ENCODE assay signal across 26 mouse cellular contexts in genomic region chr8:127266777-127267176, GRCm38 (mm10).
DNase-seq lines count a peak whose midpoint lies in the region; ATAC-seq and TF ChIP-seq lines count a peak whose summit lies in the region.
"Had no signal": no experiment of that assay in that cellular context is flagged by ENCODE, and none has a peak within 500 bp of the region (broad histone marks: within the 10 kb centered on the region; RNA-seq: fewer than 3 reads in every experiment).

No protein-coding gene starts in this region.

- H3K27ac ChIP-seq in forebrain, embryonic 11.5 days (ENCODE audit: low read depth, low read length): 0 out of 2 replicates have a peak overlapping the region, but pooled peaks have one; percentile 42
- H3K27ac ChIP-seq in forebrain, embryonic 10.5 days: no peak overlapping the region
- peak overlapping the region; percentile 12; the same call in 1 of the 2 replicates for H3K27ac ChIP-seq in hindbrain, embryonic 11.5 days (ENCODE audit: low read depth, low read length)
- no peak overlapping the region; the same call in 1 of the 2 replicates for H3K27ac ChIP-seq in hindbrain, embryonic 14.5 days
- peak overlapping the region; percentile 4 for H3K27ac ChIP-seq in midbrain, embryonic 13.5 days
- no peak overlapping the region for H3K27ac ChIP-seq in midbrain, embryonic 16.5 days (ENCODE audit: low read length)
- H3K27ac ChIP-seq: embryonic facial prominence, embryonic 15.5 days; forebrain, embryonic 13.5 days; heart, adult 2 months; heart, embryonic 15.5 days; hindbrain, embryonic 10.5 days had no signal

- no peaks in the 10 kb centered on the region for H3K9me3 ChIP-seq in forebrain, embryonic 11.5 days (ENCODE audit: control insufficient read depth, low read length)
- no peaks in the 10 kb centered on the region for H3K9me3 ChIP-seq in forebrain, embryonic 10.5 days
- H3K9me3 ChIP-seq in hindbrain, embryonic 11.5 days (ENCODE audit: control insufficient read depth, low read length): no peaks in the 10 kb centered on the region
- no peaks in the 10 kb centered on the region for H3K9me3 ChIP-seq in hindbrain, embryonic 14.5 days (ENCODE audit: control insufficient read depth, low read length)
- no peaks in the 10 kb centered on the region for H3K9me3 ChIP-seq in midbrain, embryonic 13.5 days
- H3K9me3 ChIP-seq in midbrain, embryonic 16.5 days (replicated peaks; ENCODE audit: control insufficient read depth, low read length, poor library complexity, severe bottlenecking): no peaks in the 10 kb centered on the region
- H3K9me3 ChIP-seq: embryonic facial prominence, embryonic 15.5 days; forebrain, embryonic 13.5 days; heart, embryonic 15.5 days; hindbrain, embryonic 10.5 days had no signal

- H3K4me2 ChIP-seq in forebrain, embryonic 11.5 days (ENCODE audit: low read depth, low read length, severe bottlenecking): no peak overlapping the region
- H3K4me2 ChIP-seq in hindbrain, embryonic 11.5 days (replicated peaks; ENCODE audit: low read depth, low read length): no peak overlapping the region
- H3K4me2 ChIP-seq in hindbrain, embryonic 14.5 days (replicated peaks): no peak overlapping the region
- H3K4me2 ChIP-seq in midbrain, embryonic 13.5 days (replicated peaks): no peak overlapping the region
- no peak overlapping the region for H3K4me2 ChIP-seq in midbrain, embryonic 16.5 days (ENCODE audit: low read length)
- H3K4me2 ChIP-seq: embryonic facial prominence, embryonic 15.5 days; forebrain, embryonic 13.5 days; heart, embryonic 11.5 days; heart, embryonic 15.5 days had no signal

- H3K9ac ChIP-seq in forebrain, embryonic 11.5 days (ENCODE audit: low read length): no peak overlapping the region
- H3K9ac ChIP-seq in hindbrain, embryonic 11.5 days (ENCODE audit: low read depth, low read length): no peak overlapping the region
- no peak overlapping the region for H3K9ac ChIP-seq in hindbrain, embryonic 14.5 days
- H3K9ac ChIP-seq in midbrain, embryonic 13.5 days (replicated peaks): no peak overlapping the region
- no peak overlapping the region for H3K9ac ChIP-seq in midbrain, embryonic 16.5 days (ENCODE audit: low read depth, low read length)
- H3K9ac ChIP-seq: embryonic facial prominence, embryonic 15.5 days; forebrain, embryonic 13.5 days; heart, embryonic 15.5 days had no signal

- no peaks in the 10 kb centered on the region for H3K27me3 ChIP-seq in forebrain, embryonic 11.5 days (ENCODE audit: control insufficient read depth, insufficient read depth, low read length)
- H3K27me3 ChIP-seq in forebrain, embryonic 10.5 days (ENCODE audit: poor library complexity, severe bottlenecking): no peaks in the 10 kb centered on the region
- H3K27me3 ChIP-seq in hindbrain, embryonic 11.5 days (ENCODE audit: control insufficient read depth, insufficient read depth, low read length): no peaks in the 10 kb centered on the region
- H3K27me3 ChIP-seq in hindbrain, embryonic 14.5 days (ENCODE audit: control insufficient read depth, insufficient read depth, low read length): no peaks in the 10 kb centered on the region
- H3K27me3 ChIP-seq in midbrain, embryonic 13.5 days: peaks cover 15% of the 10 kb centered on the region
- H3K27me3 ChIP-seq in midbrain, embryonic 16.5 days (ENCODE audit: control insufficient read depth, insufficient read depth, low read depth, low read length): no peaks in the 10 kb centered on the region
- H3K27me3 ChIP-seq: embryonic facial prominence, embryonic 15.5 days; forebrain, embryonic 13.5 days; heart, embryonic 15.5 days had no signal

- peaks cover 8% of the 10 kb centered on the region; the same call in 1 of the 2 replicates for H3K4me1 ChIP-seq in forebrain, embryonic 11.5 days (replicated peaks; ENCODE audit: control insufficient read depth, insufficient read depth, low read length)
- peaks cover 56% of the 10 kb centered on the region for H3K4me1 ChIP-seq in forebrain, embryonic 10.5 days
- peaks cover 8% of the 10 kb centered on the region for H3K4me1 ChIP-seq in hindbrain, embryonic 11.5 days (replicated peaks; ENCODE audit: control insufficient read depth, insufficient read depth, low read length)
- H3K4me1 ChIP-seq in hindbrain, embryonic 14.5 days (replicated peaks; ENCODE audit: control insufficient read depth, insufficient read depth, low read length): peaks cover 38% of the 10 kb centered on the region
- peaks cover 36% of the 10 kb centered on the region for H3K4me1 ChIP-seq in midbrain, embryonic 13.5 days (replicated peaks)
- peaks cover 20% of the 10 kb centered on the region for H3K4me1 ChIP-seq in midbrain, embryonic 16.5 days (ENCODE audit: control insufficient read depth, insufficient read depth, low read length)
- H3K4me1 ChIP-seq: heart, embryonic 15.5 days had no signal

- H3K4me3 ChIP-seq in forebrain, embryonic 11.5 days (ENCODE audit: low read depth, low read length): no peak overlapping the region
- H3K4me3 ChIP-seq in forebrain, embryonic 10.5 days: no peak overlapping the region
- no peak overlapping the region for H3K4me3 ChIP-seq in hindbrain, embryonic 11.5 days (ENCODE audit: low read depth, low read length)
- H3K4me3 ChIP-seq in hindbrain, embryonic 14.5 days (replicated peaks; ENCODE audit: low read length): no peak overlapping the region
- no peak overlapping the region for H3K4me3 ChIP-seq in midbrain, embryonic 13.5 days (replicated peaks)
- H3K4me3 ChIP-seq in midbrain, embryonic 16.5 days (ENCODE audit: low read depth, low read length): no peak overlapping the region
- H3K4me3 ChIP-seq: embryonic facial prominence, embryonic 15.5 days; erythroblast, embryonic 14.5 days; forebrain, embryonic 13.5 days; heart, adult 2 months; heart, embryonic 15.5 days; hindbrain, embryonic 10.5 days had no signal

- no peaks in the 10 kb centered on the region for H3K36me3 ChIP-seq in forebrain, embryonic 11.5 days (ENCODE audit: control insufficient read depth, insufficient read depth, low read length)
- H3K36me3 ChIP-seq in forebrain, embryonic 10.5 days (replicated peaks): no peaks in the 10 kb centered on the region
- no peaks in the 10 kb centered on the region for H3K36me3 ChIP-seq in hindbrain, embryonic 11.5 days (ENCODE audit: control insufficient read depth, insufficient read depth, low read length)
- H3K36me3 ChIP-seq in hindbrain, embryonic 14.5 days (replicated peaks; ENCODE audit: control insufficient read depth, insufficient read depth): no peaks in the 10 kb centered on the region
- H3K36me3 ChIP-seq in midbrain, embryonic 13.5 days: no peaks in the 10 kb centered on the region
- H3K36me3 ChIP-seq in midbrain, embryonic 16.5 days (ENCODE audit: control insufficient read depth, insufficient read depth, low read length): no peaks in the 10 kb centered on the region
- H3K36me3 ChIP-seq: embryonic facial prominence, embryonic 15.5 days; G1E; heart, embryonic 15.5 days; hindbrain, embryonic 10.5 days had no signal

- 25% methylated on average over 5 of the region's 5 CpGs for WGBS in forebrain, embryonic 11.5 days
- WGBS in forebrain, embryonic 10.5 days: 45% methylated on average over 5 of the region's 5 CpGs
- WGBS in hindbrain, embryonic 11.5 days: 40% methylated on average over 5 of the region's 5 CpGs
- WGBS in hindbrain, embryonic 14.5 days: 10% methylated on average over 5 of the region's 5 CpGs
- WGBS in midbrain, embryonic 13.5 days: 18% methylated on average over 5 of the region's 5 CpGs
- 13% methylated on average over 5 of the region's 5 CpGs for WGBS in midbrain, embryonic 16.5 days

- TF ChIP-seq CTCF in brain, embryonic 14.5 days (IDR thresholded peaks at IDR 0.05; ENCODE audit: borderline replicate concordance, extremely low read depth, insufficient read depth, insufficient read length): no peak

- TF ChIP-seq POLR2A in brain, embryonic 14.5 days (IDR thresholded peaks at IDR 0.05; ENCODE audit: borderline replicate concordance, extremely low read depth, insufficient read depth, insufficient read length, poor library complexity, severe bottlenecking): no peak

- peak; percentile 59 for ATAC-seq in forebrain, embryonic 11.5 days (replicated peaks; ENCODE audit: low FRiP score)
- ATAC-seq in hindbrain, embryonic 11.5 days (ENCODE audit: low FRiP score): no peak; the same call in 1 of the 2 replicates
- ATAC-seq in hindbrain, embryonic 14.5 days (ENCODE audit: low FRiP score): no peak
- peak; percentile 59; the same call in 1 of the 2 replicates for ATAC-seq in midbrain, embryonic 13.5 days
- no peak for ATAC-seq in midbrain, embryonic 16.5 days
- ATAC-seq: CD4-positive, CD25-positive, alpha-beta regulatory T cell, adult 4 months; forebrain, embryonic 13.5 days; inflammation-experienced regulatory T-cells, adult 6 months; intestine, postnatal 0 days had no signal

- DNase-seq in forebrain, embryonic 11.5 days (ENCODE audit: low spot score): no peak
- DNase-seq in forebrain, embryonic 10.5 days (ENCODE audit: extremely low spot score, low spot score): no peak
- no peak for DNase-seq in hindbrain, embryonic 11.5 days (ENCODE audit: low spot score)
- no peak for DNase-seq in hindbrain, embryonic 14.5 days (ENCODE audit: low spot score)
- DNase-seq in brain, embryonic 14.5 days (ENCODE audit: low read depth): peak; percentile 50
- DNase-seq: adrenal gland, adult 8-10 months; adrenal gland, postnatal 36 days; B cell, adult 2 months; cerebellum, adult 11 months; cerebellum, adult 8-10 months; cerebellum, postnatal 14 days; embryo, embryonic 11 days; gastrocnemius, postnatal 10 days; heart, adult 2 months had no signal

Comparison
In these comparisons a context has a peak if more than half of its experiments do, and no peak if none do; other contexts are left out.
1. ATAC-seq: peak in forebrain, embryonic 11.5 days (single experiment) and midbrain, embryonic 13.5 days (single experiment); none in hindbrain, embryonic 11.5 days (single experiment), hindbrain, embryonic 14.5 days (single experiment) and midbrain, embryonic 16.5 days (single experiment).
2. H3K27ac ChIP-seq: peak in forebrain, embryonic 11.5 days (single experiment), hindbrain, embryonic 11.5 days (single experiment) and midbrain, embryonic 13.5 days (single experiment); none in forebrain, embryonic 10.5 days (single experiment), hindbrain, embryonic 14.5 days (single experiment) and midbrain, embryonic 16.5 days (single experiment).